Mouse (Mus musculus) cerebellum, postnatal 14 days (tissue): Measurements from ENCODE around the gene Gm10260.

Experiments used
- DNase-seq, 2 experiments: peaks; one replicate each; pipeline ENCODE4 v3.0.0; 2021; ENCODE audit warnings: mixed read lengths in 2 of 2

The Gm10260 gene

DNA sequence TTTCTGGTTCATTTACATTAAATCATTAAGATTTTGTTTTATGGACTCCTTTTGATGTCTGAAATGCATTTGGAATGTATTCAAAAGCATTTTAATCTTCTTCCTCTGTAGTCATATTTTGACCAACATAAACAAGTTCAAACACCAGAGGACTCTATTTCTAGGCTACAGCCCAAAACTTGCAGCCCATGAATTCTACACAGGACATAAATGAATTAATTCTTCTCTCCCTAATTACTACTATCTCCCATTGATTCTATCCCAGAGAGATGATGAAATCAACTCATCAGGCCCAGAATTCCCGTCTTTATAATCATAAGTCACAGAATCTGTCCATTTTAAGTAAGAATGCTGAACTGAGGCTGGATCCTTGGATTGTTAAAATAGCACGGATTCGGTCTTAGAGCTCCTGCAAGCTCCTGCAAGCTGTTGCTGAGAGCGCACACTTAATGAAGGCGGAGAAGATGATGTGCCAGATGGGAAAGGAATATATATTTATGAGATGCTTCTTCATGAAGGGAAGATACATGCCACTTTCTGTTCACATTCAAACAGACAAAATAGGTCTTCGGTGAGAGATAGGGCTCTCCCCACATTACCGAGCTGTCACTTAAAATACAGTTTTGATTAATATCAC, 7.7 kb upstream of the Gm10260 start:
- no peak for DNase-seq

DNA sequence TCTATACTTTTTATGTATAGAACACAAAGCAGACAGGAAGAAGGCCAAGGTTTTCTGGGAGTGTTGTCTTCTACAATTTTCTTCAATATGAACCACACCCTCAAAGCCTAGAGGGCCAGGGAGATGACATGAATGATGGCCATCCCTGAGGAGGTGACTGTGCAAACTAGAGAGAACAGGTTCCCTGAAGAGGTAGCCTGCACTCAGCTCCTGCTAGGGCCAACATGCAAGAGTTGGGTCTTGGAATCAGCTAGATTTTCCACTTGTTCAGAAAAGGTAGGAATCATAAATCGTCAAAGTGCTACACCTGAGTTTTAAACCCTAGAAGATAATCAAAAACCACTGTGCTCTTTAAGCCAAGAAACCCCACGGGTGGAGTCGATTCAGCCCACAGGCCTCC, 6.2 kb upstream of the Gm10260 start:
- no peak for DNase-seq

DNA sequence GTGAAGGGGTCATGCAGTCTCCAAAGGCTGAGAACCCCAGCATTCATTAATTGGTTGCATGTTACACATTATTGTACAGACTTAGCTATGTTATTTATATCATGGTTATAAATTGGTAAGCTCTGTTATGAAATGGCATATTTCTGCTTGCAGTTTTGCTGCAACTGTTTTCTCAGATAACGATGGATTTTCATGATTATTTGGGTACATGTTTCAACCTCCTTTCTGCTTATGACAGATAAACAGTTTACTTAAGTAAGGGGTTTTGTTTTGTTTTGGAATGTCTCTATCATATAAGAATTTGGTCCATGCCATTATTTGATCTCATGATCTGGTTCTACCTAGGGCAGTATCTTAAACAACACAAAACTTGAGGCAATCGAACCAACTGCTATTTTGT, 5.5 kb upstream of the Gm10260 start:
- DNase-seq = no peak

DNA sequence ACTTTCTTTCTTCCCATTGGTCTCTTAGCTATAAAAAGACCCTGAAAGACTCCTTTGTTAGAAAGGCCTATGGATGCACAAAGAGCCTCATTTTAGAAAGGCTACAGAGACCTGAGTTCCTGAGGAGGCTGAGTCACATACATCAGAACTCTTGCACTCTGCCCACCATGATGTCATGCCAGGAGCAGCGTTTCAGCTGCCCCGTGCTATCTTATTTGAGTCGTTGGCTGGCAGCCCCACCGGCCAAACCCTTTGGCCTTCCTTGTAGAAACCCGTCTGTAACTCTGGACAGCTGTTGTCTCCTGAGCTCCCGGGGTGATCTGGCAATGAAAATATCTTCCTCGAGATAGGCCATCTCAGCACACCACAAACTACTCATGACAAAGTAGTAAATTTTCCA, 3.6 kb upstream of the Gm10260 start:
- no peak for DNase-seq

DNA sequence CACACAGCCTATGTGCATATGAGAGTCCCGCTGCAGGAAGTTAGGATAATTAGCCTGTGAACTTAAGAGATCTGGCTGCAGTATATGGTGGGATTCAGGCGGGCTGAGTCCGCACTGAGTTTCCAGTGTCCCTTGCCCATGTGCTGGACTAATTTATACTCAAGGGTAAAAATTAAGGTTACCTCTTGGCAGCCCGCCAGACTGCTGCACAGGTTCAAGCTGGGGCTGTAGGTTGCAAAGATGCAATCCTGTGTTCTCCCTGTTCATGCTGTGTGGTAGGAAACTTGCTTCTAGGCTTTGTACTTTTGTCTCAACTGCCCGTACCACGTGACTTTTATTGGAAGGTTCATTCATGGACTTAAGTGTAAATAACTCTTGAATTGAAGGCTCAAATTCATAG, 3.0 kb upstream of the Gm10260 start:
- DNase-seq = no peak

DNA sequence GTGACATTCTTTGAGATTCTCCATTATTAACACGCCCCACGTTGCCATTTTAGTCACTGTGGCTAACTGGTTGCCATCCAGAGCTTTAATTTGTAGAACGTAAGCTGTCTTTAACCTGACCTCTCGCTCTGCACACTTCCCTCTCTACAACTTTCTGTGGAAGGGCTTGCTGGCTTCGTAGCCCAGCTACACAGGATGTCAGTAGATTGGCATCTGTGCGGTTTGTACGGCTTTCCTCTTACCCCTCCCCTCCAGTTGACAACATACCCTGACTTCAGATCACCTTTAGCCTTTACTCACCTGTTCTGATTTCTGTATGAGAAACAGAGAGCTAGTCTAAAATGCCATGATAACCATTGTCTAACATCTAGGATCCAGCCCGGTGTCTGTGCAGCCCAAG, 1.7 kb upstream of the Gm10260 start:
- no peak for DNase-seq

DNA sequence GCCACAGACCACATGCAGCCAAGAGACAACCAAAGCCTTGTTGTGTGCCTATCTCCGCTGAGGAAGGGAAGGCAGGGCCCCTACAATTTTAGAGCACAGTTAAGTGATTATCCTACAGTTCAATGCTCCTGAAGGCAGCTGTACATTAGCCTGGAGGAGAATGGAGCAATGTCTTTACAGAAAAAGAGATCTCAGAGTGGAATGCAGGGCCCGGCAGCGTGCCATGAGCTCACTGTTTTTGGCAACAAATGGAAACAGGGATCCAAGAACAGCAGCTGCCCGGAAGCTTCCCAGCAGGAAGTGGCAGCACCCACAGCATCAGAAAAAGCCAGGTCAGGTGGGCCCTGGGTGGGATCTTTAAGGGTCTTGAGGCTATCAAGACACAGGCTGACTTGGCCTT, 3.4 kb downstream of the Gm10260 start:
- peak; percentile 32 to 55 for DNase-seq

DNA sequence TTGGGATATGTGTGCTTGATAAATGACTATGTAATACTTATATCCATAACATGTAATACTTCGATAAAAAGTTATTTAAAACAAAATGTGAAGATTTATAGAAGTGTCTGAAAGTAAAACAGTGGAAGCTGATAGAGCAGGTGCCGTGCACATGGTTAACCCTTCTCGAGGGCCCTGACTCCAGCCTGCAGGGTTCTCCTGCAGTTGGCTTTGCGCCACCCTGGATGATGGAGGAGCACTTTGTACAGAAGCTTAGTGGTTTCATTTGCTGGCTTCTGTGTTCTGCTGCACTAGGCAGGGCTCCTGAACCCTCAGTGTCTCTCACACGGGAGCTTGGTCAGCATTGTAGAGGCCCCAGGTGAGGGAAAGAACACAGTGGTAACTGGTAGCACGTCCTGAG, 4.3 kb downstream of the Gm10260 start:
- DNase-seq = peak in 1 of 2 experiments; percentile 18

DNA sequence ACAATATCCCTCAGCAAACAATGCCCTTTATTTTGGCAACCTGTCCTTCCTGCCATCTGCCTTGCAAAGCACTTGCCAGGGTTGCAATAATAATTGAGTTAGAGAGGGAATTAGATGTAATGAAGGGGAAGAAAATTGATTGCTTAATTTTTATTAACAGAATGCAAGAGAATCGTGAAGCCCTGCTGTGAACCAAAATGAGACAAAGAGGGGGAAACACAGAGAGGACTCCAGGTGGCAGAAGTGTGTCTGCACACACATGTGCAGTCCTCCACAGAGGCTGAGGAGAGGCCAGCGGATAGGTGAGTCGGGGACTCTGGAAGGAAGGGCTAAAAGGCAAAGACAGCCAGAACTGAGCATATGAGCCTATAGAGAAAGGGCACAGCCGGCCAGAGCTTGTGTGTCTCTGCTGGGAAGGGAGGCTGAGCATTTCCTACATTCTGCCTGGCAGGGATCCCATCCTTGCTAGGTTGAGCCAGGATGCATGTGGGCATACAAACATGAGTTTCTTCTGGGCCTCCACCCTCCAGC, 9.5 kb downstream of the Gm10260 start:
- peak; percentile 74 to 78 for DNase-seq

DNA sequence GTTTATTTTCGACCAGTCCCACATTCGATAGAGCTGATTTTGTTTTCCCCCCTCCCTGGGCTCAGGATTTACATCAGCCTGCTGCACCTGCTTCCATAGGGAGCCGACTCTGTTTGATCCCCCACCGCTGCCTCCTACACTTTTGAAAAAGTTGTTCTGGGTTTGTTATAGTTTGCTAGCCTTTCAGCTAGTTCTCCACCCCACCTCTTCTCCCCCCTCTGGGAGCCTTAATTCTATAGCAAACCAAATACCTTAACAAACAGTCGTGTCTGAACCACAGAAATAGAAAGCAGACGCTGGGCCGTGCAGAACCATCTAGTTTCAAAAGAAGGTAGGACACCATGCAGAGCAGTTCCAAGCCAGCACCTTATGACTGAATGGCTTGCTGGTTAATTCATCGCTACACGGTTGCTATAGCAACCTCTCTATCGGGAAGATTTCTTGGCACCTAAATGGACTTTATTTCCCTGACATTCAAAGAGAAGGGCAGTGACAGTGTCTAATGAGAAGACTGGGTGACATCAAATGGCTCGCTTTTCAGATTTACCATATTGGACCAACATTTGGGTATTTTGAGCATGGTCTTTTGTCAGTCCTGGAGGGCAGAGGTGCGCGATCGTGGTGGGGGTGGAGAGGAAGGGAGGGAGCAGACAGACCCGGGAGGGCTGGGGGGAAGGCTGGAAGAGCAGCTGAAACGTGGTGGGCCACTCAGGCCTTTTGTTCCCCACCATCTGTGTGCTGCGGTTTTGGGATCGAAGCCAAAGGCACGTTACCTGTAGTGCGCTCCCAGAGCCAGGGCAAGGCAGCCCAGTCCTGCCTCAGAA, 13.2 kb downstream of the Gm10260 start:
- peak; percentile 59 to 60 for DNase-seq

DNA sequence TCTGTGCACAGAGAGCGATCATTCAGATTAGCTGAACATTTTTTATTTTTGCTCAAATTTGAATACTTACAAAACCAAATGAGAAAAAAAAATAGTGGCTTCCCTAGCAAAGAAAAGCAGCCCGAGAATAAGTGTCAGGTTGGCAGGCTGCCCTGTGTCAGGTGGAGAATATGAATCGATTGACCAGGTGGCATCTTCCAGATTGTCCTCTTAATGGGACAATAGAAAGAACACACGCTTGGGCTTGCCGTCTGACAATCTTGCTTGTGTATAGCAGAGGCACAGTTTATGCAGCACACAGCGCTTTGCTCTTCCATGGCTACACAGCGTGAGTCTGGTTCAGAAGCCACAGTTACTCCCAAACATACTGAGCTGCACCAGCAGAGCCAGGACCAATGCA, 15.8 kb downstream of the Gm10260 start:
- peak; percentile 30 to 41 for DNase-seq

DNA sequence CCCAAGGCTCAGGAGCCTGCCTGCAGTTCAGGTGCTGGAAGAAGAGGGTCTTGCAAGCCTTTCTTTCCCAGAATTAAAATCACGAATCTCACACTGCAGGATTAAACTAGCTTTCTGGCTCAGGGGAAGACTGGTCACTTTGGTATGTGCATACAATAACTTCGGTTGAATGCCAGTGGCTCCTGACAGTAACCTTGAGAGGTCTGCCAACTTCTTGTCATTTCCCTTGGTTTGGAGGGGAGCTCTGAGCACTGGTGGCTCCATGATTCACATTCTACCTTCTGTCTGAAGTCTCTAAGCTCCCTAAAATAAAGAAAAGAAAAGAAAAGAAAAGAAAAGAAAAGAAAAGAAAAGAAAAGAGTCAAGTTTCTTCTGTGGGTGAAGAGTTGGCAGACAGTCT, 16.4 kb downstream of the Gm10260 start:
- no peak for DNase-seq

DNA sequence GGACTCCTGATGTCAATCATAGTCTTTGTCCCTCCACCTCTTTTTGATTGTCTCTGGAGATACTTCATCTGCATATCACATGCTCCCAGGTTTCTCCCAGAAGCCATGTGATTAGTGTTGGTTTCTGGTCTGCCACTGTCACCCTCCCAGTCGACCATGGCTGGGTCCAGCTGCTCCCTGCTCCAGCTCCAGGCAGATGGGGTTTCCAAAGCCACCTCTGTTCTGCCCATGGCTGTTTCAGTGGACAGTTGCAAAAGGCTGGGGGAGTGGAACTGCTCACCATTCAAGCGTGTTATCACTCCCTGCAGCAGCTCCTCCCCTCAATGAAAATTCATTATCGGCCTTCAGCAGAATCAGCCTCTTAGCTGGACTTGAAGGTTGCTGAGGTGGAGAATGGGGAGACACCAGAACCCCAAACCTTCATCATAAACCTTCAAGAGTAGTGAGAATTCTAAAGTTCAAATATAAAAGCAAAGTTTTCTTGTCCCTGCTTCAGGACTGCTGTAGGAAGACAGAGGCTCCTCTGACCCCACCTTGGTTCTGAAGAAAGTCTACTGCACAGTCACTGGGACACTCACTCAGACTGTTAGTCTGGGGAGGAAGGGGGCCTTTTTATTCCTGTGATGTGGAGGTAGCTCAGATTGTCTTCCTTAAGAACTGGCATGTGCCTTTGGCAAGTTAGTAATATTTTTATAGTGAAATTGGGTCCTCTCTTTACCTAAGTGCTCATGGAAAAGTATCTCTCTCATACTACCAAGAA, 17.0 kb downstream of the Gm10260 start:
- no peak for DNase-seq

DNA sequence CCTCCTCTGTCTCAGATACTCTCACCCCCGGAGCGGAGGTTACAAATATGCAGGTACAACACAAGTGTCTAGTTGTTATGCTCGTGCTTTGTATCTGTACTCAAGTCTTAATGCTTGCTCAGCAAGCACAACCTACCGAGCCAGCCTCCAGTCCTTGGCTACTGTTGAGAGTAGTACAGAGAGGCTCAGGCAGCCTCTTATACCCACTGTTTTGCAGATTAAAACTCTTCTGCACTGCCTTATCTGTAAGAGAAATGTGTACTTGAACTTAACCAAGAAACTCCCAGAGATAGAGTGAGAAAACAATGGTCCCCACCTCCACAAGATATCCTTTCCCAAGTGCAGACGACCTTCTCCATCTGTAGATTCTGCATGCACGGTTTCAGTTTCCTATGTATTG, 24.5 kb downstream of the Gm10260 start:
- no peak for DNase-seq

DNA sequence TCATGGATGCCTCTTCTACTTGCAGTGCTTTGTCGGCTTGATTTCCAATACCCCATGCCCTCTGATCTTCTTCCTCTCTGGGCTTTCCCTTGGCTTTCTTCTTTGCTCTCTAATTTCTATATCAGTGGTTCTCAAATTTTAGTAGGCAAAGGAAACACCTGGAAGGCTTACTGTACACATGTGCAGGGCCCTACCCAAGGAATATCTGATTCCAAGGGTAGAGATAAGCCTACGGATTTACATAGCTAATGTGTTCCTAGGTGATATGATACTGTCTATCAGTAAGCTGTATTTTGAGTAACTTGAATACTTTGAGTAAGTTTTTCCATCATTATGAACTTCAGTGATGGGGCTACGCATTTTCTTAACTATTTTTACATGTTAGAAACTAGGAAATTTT, 25.7 kb downstream of the Gm10260 start:
- DNase-seq = no peak

DNA sequence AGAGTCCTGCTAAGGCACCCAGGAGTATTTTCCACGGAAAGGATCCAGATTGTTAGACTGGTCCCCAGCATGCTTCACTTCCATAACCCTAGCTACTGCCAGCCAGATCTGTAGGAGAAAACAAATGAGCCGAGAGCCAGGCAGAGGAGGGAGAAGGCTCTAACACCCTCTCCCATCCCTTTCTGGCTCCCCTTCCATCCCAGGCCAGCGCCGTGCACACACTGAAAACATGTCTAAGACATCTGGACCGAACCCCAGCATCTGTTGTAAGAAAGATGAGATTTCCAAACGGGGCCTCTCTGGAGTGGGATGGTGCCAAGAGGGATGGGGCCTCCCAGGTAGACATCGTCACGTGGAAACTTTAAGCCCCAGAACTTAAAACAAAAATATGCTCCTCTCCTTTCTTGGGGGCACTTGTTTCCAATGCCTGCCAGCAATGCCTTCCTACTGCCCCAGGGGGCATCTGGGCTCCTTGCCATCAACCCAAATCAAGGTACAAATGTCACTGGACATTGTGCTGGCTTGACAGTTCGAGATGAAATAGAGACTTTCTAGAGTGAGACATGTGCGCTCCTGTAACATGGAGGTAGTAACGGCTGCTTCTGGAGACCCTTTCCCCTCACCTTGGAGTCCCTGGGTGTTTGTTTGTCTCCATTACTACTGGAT, 35.1 kb downstream of the Gm10260 start:
- peak; percentile 63 to 78 for DNase-seq

DNA sequence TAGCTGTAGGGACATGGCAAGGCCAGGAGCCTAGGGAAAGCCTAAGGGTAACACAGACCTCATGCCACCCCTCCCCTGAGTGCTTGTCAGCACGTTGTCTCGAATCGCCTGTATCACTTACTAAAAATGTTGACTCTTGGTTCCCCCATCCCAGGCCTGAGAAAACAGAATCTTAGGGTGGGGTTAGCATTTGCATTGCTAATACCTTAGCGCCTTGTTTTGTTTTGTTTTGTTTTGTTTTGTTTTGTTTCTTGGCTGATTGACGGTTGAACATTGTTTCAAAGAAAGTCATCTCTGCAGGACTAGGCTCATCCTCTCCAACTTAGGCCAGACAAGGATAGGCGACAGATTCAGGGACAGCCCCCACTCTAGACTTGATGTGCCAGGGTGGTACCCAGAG, 35.9 kb downstream of the Gm10260 start:
- no peak for DNase-seq

DNA sequence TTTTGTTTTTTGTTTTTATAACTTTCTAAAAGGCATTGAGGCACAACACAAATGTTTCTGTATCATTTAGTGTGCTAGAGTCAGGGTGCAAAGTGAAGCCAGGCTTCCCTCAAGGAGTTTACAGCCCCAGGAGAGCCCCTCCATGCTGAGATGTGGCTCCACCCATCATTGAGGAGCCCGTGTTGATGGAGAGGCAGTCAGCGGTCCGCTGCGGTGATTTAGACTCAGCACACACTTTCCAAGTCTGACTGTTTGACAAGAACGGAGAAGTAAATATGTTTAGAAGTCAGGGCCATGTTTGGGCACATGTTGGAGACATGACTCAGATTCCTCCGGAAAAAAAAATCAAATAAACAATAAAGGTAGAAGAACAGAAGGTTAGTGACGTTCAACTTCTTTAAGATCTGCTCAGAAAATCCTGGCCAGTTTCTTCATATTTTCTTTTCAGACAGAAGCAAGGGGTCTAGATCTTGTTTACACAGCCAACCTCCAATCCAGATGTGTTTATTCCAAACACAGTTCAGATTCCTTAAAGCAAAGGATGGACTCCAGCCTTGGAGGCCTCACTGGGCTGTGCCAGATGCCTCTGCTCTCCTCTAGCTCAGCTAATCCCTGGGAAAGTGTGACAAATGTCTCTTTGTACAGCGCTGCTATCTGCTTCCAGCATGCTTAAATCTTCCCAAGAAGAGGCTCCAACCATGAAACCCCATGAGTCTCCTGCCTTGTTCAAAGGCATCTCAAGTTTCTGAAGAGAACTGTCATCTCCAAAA, 47.7 kb downstream of the Gm10260 start:
- no peak for DNase-seq

DNA sequence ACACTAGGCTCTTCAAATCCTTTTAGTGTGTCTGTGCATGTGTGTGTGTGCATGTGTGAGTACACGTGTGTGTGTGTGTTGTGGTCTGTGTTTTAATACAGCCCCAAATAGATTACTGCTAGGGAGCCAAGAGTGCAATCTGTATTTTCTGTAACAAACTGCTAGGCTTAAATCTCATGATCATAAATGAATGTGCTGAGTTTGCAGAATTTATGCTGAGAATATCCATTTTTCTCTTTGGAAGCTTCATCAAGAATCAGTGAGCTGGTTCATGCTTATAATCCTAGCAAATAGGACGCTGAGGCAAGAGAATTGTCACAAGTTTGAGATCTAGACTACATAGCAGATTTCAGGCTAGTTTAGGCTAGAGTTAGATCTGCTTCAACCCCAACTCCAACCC, 48.9 kb downstream of the Gm10260 start:
- no peak for DNase-seq
